Mouse (Mus musculus): ENCODE results near the gene Cd27.

- TF ChIP-seq CTCF (IDR thresholded peaks at IDR 0.05; ENCODE audit: extremely low read depth, insufficient read depth, low read length): no peak
- TF ChIP-seq POLR2A (IDR thresholded peaks at IDR 0.05; ENCODE audit: extremely low read depth, insufficient read depth, low read length): no peak
Observed at GRCm38 (mm10) chr6:125186203-125186602, 50.6 kb downstream of the Cd27 start.
